Mouse (Mus musculus) frontal cortex, postnatal 36 days (tissue): Measurements from ENCODE around the gene Dis3l.

ENCODE experiments used
- DNase-seq, 2 experiments: peaks; one replicate each; pipeline ENCODE4 v3.0.0; 2022; ENCODE audit warnings: low spot score in 2 of 2

The Dis3l gene

DNA sequence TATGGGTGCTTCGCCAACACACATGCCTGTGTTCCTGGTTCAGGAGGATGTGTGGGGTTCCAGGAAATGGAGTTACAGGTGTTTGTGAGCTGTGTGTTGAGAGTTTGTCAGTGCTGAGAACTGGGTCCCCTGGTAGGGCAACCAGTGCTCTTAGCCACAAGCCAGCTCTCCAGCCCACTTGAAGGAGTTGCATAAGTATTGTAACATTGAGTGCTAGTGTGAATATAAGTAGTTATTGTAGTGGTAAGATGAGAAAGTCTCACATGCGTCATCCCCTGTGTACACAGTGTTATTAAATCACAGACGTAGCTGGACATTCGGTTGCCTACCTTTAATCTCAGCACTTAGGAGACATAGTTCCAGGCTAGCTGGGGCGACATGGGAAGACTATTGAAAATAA, 81.2 kb downstream of the Dis3l start:
- no peak for DNase-seq
